Mouse (Mus musculus): Measurements from ENCODE around the gene Rrp9.

DNA sequence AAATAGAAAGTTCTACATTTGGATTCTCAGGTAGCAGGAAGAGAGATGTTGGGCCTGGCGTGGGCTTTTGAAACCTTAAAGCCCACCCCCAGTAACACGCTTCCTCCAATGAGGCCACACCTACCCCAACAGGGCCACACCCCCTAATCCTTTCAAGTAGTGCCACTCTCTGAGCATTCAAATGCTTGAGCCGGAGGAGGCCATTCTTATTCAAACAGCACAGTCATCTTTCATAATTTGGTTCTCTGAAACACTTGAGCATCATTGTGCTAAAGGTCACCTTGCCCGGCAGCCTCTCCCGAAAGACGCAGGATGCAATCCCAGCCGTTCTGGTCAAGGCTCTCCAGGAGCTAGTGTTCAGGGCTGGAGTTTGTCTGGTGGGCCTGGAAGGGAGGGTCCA lies 58.5 kb downstream of the Rrp9 start:
- no peak for TF ChIP-seq POLR2A (IDR thresholded peaks at IDR 0.05; ENCODE audit: low read depth, low read length)
- TF ChIP-seq CTCF (IDR thresholded peaks at IDR 0.05; ENCODE audit: extremely low read depth, insufficient read length, insufficient replicate concordance, low read depth, low read length), result no peak

Data from small intestine, adult 2 months (tissue).